Mouse (Mus musculus) intestine, embryonic 14.5 days (tissue): ENCODE results near the gene Ppp6r1. TPM values are rescaled to one million over a fixed set of nuclear protein-coding genes. Genes with fewer than 3 reads are reported as not detected.

Source experiments
- ATAC-seq: fragments of 200-750 bp; cut with Nextera tagmentation; replicated peaks from 2 replicates; pipeline ENCODE4 v1.8.0; 2017; ENCODE audit warnings: low read depth, moderate number of reproducible peaks, moderate TSS enrichment, moderate library complexity; ENCODE audit not compliant: low FRiP score, low TSS enrichment
- DNase-seq: peaks from one replicate; pipeline ENCODE4 v3.0.0-alpha.2; 2018; ENCODE audit warnings: low spot score
- H3K27ac ChIP-seq: fragments of 300-500 bp; sonication (generic); 2 replicates; pipeline ENCODE4 v1.5.1; 2014; ENCODE audit warnings: low read depth, mild to moderate bottlenecking, control low read depth
- H3K27me3 ChIP-seq: fragments of 300-500 bp; sonication (generic); replicated peaks from 2 replicates; pipeline ENCODE4 v1.6.1; 2014; ENCODE audit warnings: low read length, control low read depth; ENCODE audit not compliant: control insufficient read depth, insufficient read depth
- H3K36me3 ChIP-seq: fragments of 300-500 bp; sonication (generic); 2 replicates; pipeline ENCODE4 v1.6.1; 2014; ENCODE audit warnings: low read length, control low read depth; ENCODE audit not compliant: control insufficient read depth, insufficient read depth
- H3K4me1 ChIP-seq: fragments of 300-500 bp; sonication (generic); replicated peaks from 2 replicates; pipeline ENCODE4 v1.6.1; 2014; ENCODE audit warnings: low read length, control low read depth, mixed read lengths; ENCODE audit not compliant: control insufficient read depth, insufficient read depth
- H3K4me2 ChIP-seq: fragments of 300-500 bp; sonication (generic); 2 replicates; pipeline ENCODE4 v1.6.1; 2014; ENCODE audit warnings: low read length
- H3K4me3 ChIP-seq: fragments of 300-500 bp; sonication (generic); 2 replicates; pipeline ENCODE4 v1.5.1; 2014; ENCODE audit warnings: low read depth, low read length, control low read depth, mixed read lengths
- H3K9ac ChIP-seq: fragments of 300-500 bp; sonication (generic); 2 replicates; pipeline ENCODE4 v1.6.1; 2014; ENCODE audit warnings: mild to moderate bottlenecking, low read length
- H3K9me3 ChIP-seq: fragments of 300-500 bp; sonication (generic); 2 replicates; pipeline ENCODE4 v1.6.1; 2016; ENCODE audit warnings: low read length, control low read depth; ENCODE audit not compliant: control insufficient read depth
- WGBS: fragments of 180-500 bp; shearing (Covaris S2); extraction: QIAGEN DNeasy Blood & Tissue Kit; methylation state at CpG from one replicate; pipeline ENCODE4 v1.1.7; 2014; 5-methylcytosine and 5-hydroxymethylcytosine counted together
- polyA plus RNA-seq: library from polyadenylated mRNA; unstranded; fragments of >200 nt; fragmentation: Nextera tagmentation; extraction: Ambion mirVana; gene quantifications from 2 replicates; pipeline ENCODE4 v1.2.1, GENCODE M21; 2014

Ppp6r1 gene
- polyA plus RNA-seq: 7.3 and 8.5 TPM in 2 replicates

GRCm38 (mm10) chr7:4658912-4659551, at the start of gene Ppp6r1:
Ppp6r1 (minus strand) TSS chr7:4659019.
- ATAC-seq: peak; percentile 97

GRCm38 (mm10) chr7:4705098-4705497, 46.3 kb upstream of the Ppp6r1 start:
- peak; percentile 73 for DNase-seq
- Histone ChIP-seq H3K9ac (no peak overlapping the region), H3K27ac (no peak overlapping the region), H3K36me3 (peaks cover 79% of the 10 kb centered on the region), H3K4me1 (no peaks in the 10 kb centered on the region), H3K4me3 (no peak overlapping the region), H3K27me3 (no peaks in the 10 kb centered on the region), H3K4me2 (no peak overlapping the region), H3K9me3 (no peaks in the 10 kb centered on the region)
- ATAC-seq: no peak
- 51% methylated on average over 18 of the region's 18 CpGs for WGBS

More at GRCm38 (mm10) chr7:4658912-4659551, at the start of gene Ppp6r1:
- under 1% methylated on average over 54 of the region's 54 CpGs for WGBS
- Histone ChIP-seq H3K9ac (peak within 1 kb of the TSS; percentile 90), H3K27me3 (no peaks in the 10 kb centered on the region), H3K4me3 (peak within 1 kb of the TSS; percentile 95), H3K36me3 (peaks cover 22% of the 10 kb centered on the region), H3K27ac (peak within 1 kb of the TSS; percentile 94), H3K4me2 (peak within 1 kb of the TSS; percentile 90), H3K4me1 (peaks cover 39% of the 10 kb centered on the region), H3K9me3 (no peaks in the 10 kb centered on the region)
- DNase-seq: peak; percentile 94

GRCm38 (mm10) chr7:4703195-4703594, 44.4 kb upstream of the Ppp6r1 start:
- peaks cover 81% of the 10 kb centered on the region for H3K36me3 ChIP-seq
- WGBS: 93% methylated on average over 7 of the region's 7 CpGs
- no peak for ATAC-seq

GRCm38 (mm10) chr7:4702334-4702733, 43.5 kb upstream of the Ppp6r1 start:
- 54% methylated on average over 8 of the region's 8 CpGs for WGBS
- no peak overlapping the region for H3K27ac ChIP-seq
- no peak overlapping the region for H3K4me3 ChIP-seq
- H3K4me2 ChIP-seq: no peak overlapping the region
- DNase-seq (no peak), ATAC-seq (no peak)
- no peaks in the 10 kb centered on the region for H3K4me1 ChIP-seq
- H3K9ac ChIP-seq: no peak overlapping the region
- H3K27me3 ChIP-seq: no peaks in the 10 kb centered on the region
- no peaks in the 10 kb centered on the region for H3K9me3 ChIP-seq
- H3K36me3 ChIP-seq: peaks cover 79% of the 10 kb centered on the region

More at GRCm38 (mm10) chr7:4703195-4703594, 44.4 kb upstream of the Ppp6r1 start:
- H3K4me1 ChIP-seq: no peaks in the 10 kb centered on the region
- H3K4me2 ChIP-seq: no peak overlapping the region
- H3K9me3 ChIP-seq: no peaks in the 10 kb centered on the region
- no peaks in the 10 kb centered on the region for H3K27me3 ChIP-seq
- no peak overlapping the region for H3K9ac ChIP-seq
- no peak overlapping the region for H3K4me3 ChIP-seq
- no peak overlapping the region for H3K27ac ChIP-seq
- DNase-seq: no peak

- DNase-seq (no peak), ATAC-seq (no peak)
- H3K4me1 ChIP-seq: peaks cover 6% of the 10 kb centered on the region; the same call in 1 of the 2 replicates
- H3K9me3 ChIP-seq: no peaks in the 10 kb centered on the region
- H3K4me2 ChIP-seq: no peak overlapping the region
- no peaks in the 10 kb centered on the region for H3K27me3 ChIP-seq
- no peak overlapping the region for H3K27ac ChIP-seq
- no peak overlapping the region for H3K4me3 ChIP-seq
- WGBS: 88% methylated on average over 6 of the region's 6 CpGs
- no peak overlapping the region for H3K9ac ChIP-seq
- H3K36me3 ChIP-seq: peaks cover 47% of the 10 kb centered on the region
Observed at GRCm38 (mm10) chr7:4693004-4693403, 34.2 kb upstream of the Ppp6r1 start.

GRCm38 (mm10) chr7:4690951-4691653, 32.3 kb upstream of the Ppp6r1 start:
- ATAC-seq: peak; percentile 78

GRCm38 (mm10) chr7:4690387-4690786, 31.6 kb upstream of the Ppp6r1 start, which contains the start of gene Brsk1:
Brsk1 (plus strand) TSS chr7:4690604.
- H3K27ac ChIP-seq: peak within 1 kb of the TSS; percentile 90
- ATAC-seq (peak; percentile 69), DNase-seq (peak; percentile 96)
- WGBS: 0% methylated on average over 11 of the region's 18 CpGs
- no peaks in the 10 kb centered on the region for H3K9me3 ChIP-seq
- no peaks in the 10 kb centered on the region for H3K27me3 ChIP-seq
- H3K4me3 ChIP-seq: peak within 1 kb of the TSS; percentile 75
- peak within 1 kb of the TSS; percentile 97 for H3K9ac ChIP-seq
- H3K4me2 ChIP-seq: peak within 1 kb of the TSS; percentile 83
- H3K36me3 ChIP-seq: peaks cover 26% of the 10 kb centered on the region
- H3K4me1 ChIP-seq: peaks cover 6% of the 10 kb centered on the region; the same call in 1 of the 2 replicates

More at GRCm38 (mm10) chr7:4690951-4691653, 32.3 kb upstream of the Ppp6r1 start:
- H3K4me2 ChIP-seq: peak overlapping the region; percentile 83
- H3K36me3 ChIP-seq: peaks cover 33% of the 10 kb centered on the region
- peak; percentile 66 for DNase-seq
- H3K4me3 ChIP-seq: peak overlapping the region; percentile 75
- H3K4me1 ChIP-seq: peaks cover 6% of the 10 kb centered on the region; the same call in 1 of the 2 replicates
- H3K9me3 ChIP-seq: no peaks in the 10 kb centered on the region
- no peaks in the 10 kb centered on the region for H3K27me3 ChIP-seq
- H3K9ac ChIP-seq: peak overlapping the region; percentile 97
- peak overlapping the region; percentile 90 for H3K27ac ChIP-seq
- 6% methylated on average over 22 of the region's 35 CpGs for WGBS

- peaks cover 20% of the 10 kb centered on the region for H3K36me3 ChIP-seq
- H3K4me3 ChIP-seq: peak within 1 kb of the TSS; percentile 82
- H3K4me2 ChIP-seq: peak within 1 kb of the TSS; percentile 96
- no peaks in the 10 kb centered on the region for H3K9me3 ChIP-seq
- ATAC-seq: peak; percentile 99
- H3K27ac ChIP-seq: peak within 1 kb of the TSS; percentile 36
- peak within 1 kb of the TSS; percentile 41 for H3K9ac ChIP-seq
- WGBS: under 1% methylated on average over 32 of the region's 32 CpGs
- DNase-seq: peak; percentile 96
- peaks cover 7% of the 10 kb centered on the region; the same call in 1 of the 2 replicates for H3K4me1 ChIP-seq
- no peaks in the 10 kb centered on the region for H3K27me3 ChIP-seq
Observed at GRCm38 (mm10) chr7:4684632-4685417, 26.0 kb upstream of the Ppp6r1 start, which contains the start of gene Hspbp1. Hspbp1 (minus strand) TSS chr7:4685068.
